Mouse (Mus musculus): ENCODE data around the gene Hip1r. TPM values are rescaled to one million over a fixed set of nuclear protein-coding genes. Genes with fewer than 3 reads are reported as not detected.

The Hip1r gene
- total RNA-seq, 2 experiments from 2014 or later = 83.2 to 84.8 TPM

Small RNAs within 50 kb of the gene (microRNA-seq; reads per million reads assigned to microRNA genes)
- gene Mir7032 = 1.2 reads per million

Other genes with a start within 250 kb of the Hip1r start
- 10 to 100 TPM; 94.9 to 95.1 TPM for gene Rsrc2, start 224.2 kb upstream of the Hip1r start, total RNA-seq (2021)
- gene Kntc1, start 223.9 kb upstream of the Hip1r start, total RNA-seq (2021) = 1 to 10 TPM; 7.8 to 8.8 TPM
- not detected for gene Hcar2, start 108.1 kb upstream of the Hip1r start, total RNA-seq (2021)
- gene Hcar1, start 93.6 kb upstream of the Hip1r start, total RNA-seq (2021) = 1 to 10 TPM in 1 of 2 experiments, under 1 TPM in 1; 0.54 to 1.1 TPM
- 10 to 100 TPM; 69.6 to 75.8 TPM for gene Denr, start 66.5 kb upstream of the Hip1r start, total RNA-seq (2021)
- gene Gm43518, start 46.2 kb upstream of the Hip1r start, total RNA-seq (2021) = 1 to 10 TPM; 1.2 to 1.3 TPM
- 1 to 10 TPM; 1.9 to 4.8 TPM for gene Ccdc62, start 42.9 kb upstream of the Hip1r start, total RNA-seq (2021)
- gene Vps37b, start 58.6 kb downstream of the Hip1r start, total RNA-seq (2021) = 10 to 100 TPM; 46.2 to 49.9 TPM
- 10 to 100 TPM; 26.5 to 28.8 TPM for gene Abcb9, start 122.2 kb downstream of the Hip1r start, total RNA-seq (2021)
- gene Ogfod2, start 138.7 kb downstream of the Hip1r start, total RNA-seq (2021) = 10 to 100 TPM; 32.5 to 34.1 TPM
- gene Arl6ip4, start 142.5 kb downstream of the Hip1r start, total RNA-seq (2021) = 10 to 100 TPM; 58.1 to 59.9 TPM

Measured in left cerebral cortex, postnatal 4 days (tissue).